Mouse (Mus musculus) forebrain, postnatal 0 days (tissue): ENCODE measurements around the gene Gabrp. TPM values are rescaled to one million over a fixed set of nuclear protein-coding genes. Genes with fewer than 3 reads are reported as not detected.

Experiments
- ATAC-seq: fragments of 200-750 bp; cut with Nextera tagmentation; 2 replicates; pipeline ENCODE4 v1.8.0; 2017; ENCODE audit warnings: mild to moderate bottlenecking, moderate library complexity
- DNase-seq: peaks from one replicate; pipeline ENCODE4 v3.0.0-alpha.2; 2015
- H3K27ac ChIP-seq: fragments of 300-500 bp; sonication (generic); 2 replicates; pipeline ENCODE4 v1.5.1; 2014; ENCODE audit warnings: low read depth, mild to moderate bottlenecking, antibody characterized with exemption, low read length, moderate library complexity, mixed read lengths
- H3K27me3 ChIP-seq: fragments of 300-500 bp; sonication (generic); 2 replicates; pipeline ENCODE4 v1.6.1; 2014; ENCODE audit warnings: mild to moderate bottlenecking, low read length, mixed read lengths; ENCODE audit not compliant: insufficient read depth
- H3K36me3 ChIP-seq: fragments of 300-500 bp; sonication (generic); 2 replicates; pipeline ENCODE4 v1.6.1; 2014; ENCODE audit warnings: mild to moderate bottlenecking, moderate library complexity; ENCODE audit not compliant: insufficient read depth
- H3K4me1 ChIP-seq: fragments of 300-500 bp; sonication (generic); 2 replicates; pipeline ENCODE4 v1.6.1; 2014; ENCODE audit warnings: antibody characterized with exemption; ENCODE audit not compliant: insufficient read depth
- H3K4me2 ChIP-seq: fragments of 300-500 bp; sonication (generic); 2 replicates; pipeline ENCODE4 v1.6.1; 2014; ENCODE audit warnings: low read depth, mild to moderate bottlenecking, moderate library complexity
- H3K4me3 ChIP-seq: fragments of 300-500 bp; sonication (generic); 2 replicates; pipeline ENCODE4 v1.5.1; 2014; ENCODE audit warnings: low read depth, low read length, mixed read lengths
- H3K9ac ChIP-seq: fragments of 300-500 bp; sonication (generic); 2 replicates; pipeline ENCODE4 v1.6.1; 2014; ENCODE audit warnings: mild to moderate bottlenecking
- H3K9me3 ChIP-seq: fragments of 300-500 bp; sonication (generic); 2 replicates; pipeline ENCODE4 v1.6.1; 2016; ENCODE audit warnings: low read length
- CTCF ChIP-seq: sonication (generic); IDR thresholded peaks from 2 replicates; pipeline ENCODE4 v1.5.1; 2016; ENCODE audit warnings: antibody characterized with exemption, control low read depth, low read depth
- WGBS: fragments of 180-500 bp; shearing (Covaris S2); extraction: QIAGEN DNeasy Blood & Tissue Kit; methylation state at CpG from one replicate; pipeline ENCODE4 v1.1.7; 2014; 5-methylcytosine and 5-hydroxymethylcytosine counted together
- polyA plus RNA-seq: library from polyadenylated mRNA; unstranded; fragments of >200 nt; fragmentation: Nextera tagmentation; extraction: Ambion mirVana; gene quantifications from 2 replicates; pipeline ENCODE4 v1.2.1, GENCODE M21; 2015
- total RNA-seq: library from RNA; depleted of rRNA; stranded (reverse); fragments of >200 nt; gene quantifications from 2 replicates; pipeline ENCODE4 v1.2.3, GENCODE M21; 2014; rRNA removed

The Gabrp gene
- total and polyA plus RNA-seq, 2 experiments from 2014 or later = not detected

DNA sequence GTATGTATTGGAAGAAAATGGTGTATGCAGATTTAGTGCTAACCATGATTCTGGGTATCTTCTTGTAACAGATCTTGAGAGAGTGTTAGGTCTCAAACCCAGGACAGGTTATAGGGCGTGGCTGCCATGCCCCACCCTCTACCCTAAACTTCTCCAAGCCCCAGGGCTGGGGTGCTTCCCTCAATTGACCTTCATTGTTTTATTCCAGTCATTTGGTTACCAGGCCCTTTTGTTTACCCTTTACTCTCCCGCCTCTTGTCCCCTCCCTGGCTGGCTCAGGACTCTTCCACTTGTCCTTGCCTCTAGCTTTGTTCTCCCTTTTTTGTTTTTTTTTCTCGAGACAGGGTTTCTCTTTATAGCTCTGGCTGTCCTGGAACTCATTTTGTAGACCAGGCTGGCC lies 45.2 kb downstream of the Gabrp start:
- WGBS = 66% methylated on average over 3 of the region's 3 CpGs
- Histone ChIP-seq H3K27me3 (no peaks in the 10 kb centered on the region), H3K9ac (no peak overlapping the region), H3K36me3 (no peaks in the 10 kb centered on the region), H3K27ac (no peak overlapping the region), H3K4me3 (no peak overlapping the region), H3K4me1 (no peaks in the 10 kb centered on the region), H3K9me3 (no peaks in the 10 kb centered on the region), H3K4me2 (no peak overlapping the region)
- no peak for ATAC-seq
- no peak for TF ChIP-seq CTCF
- no peak for DNase-seq

DNA sequence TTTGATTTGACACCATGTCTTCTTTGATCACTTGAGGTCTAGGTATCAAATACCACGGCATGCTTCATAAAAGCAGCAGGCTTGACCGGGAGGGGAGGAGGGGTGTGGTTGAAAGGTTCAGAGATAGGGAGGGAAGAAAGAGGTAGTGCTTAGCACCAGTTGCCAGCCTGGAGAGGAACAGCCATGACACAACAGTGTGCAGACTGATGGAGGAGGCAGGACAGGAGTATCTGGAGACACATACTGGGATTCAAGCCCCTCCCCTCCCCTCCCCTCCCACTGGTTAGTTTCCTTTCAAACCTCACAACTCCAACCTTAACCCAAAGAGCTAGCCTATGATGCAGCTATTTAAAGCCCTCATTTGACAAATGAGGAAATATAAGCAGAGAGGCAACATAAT lies 49.2 kb downstream of the Gabrp start:
- Histone ChIP-seq H3K9ac (no peak overlapping the region), H3K4me1 (no peaks in the 10 kb centered on the region), H3K27ac (no peak overlapping the region), H3K27me3 (no peaks in the 10 kb centered on the region), H3K4me2 (no peak overlapping the region), H3K4me3 (no peak overlapping the region), H3K36me3 (no peaks in the 10 kb centered on the region), H3K9me3 (no peaks in the 10 kb centered on the region)
- no peak for TF ChIP-seq CTCF
- ATAC-seq (no peak), DNase-seq (no peak)
- 84% methylated on average over 2 of the region's 2 CpGs for WGBS

DNA sequence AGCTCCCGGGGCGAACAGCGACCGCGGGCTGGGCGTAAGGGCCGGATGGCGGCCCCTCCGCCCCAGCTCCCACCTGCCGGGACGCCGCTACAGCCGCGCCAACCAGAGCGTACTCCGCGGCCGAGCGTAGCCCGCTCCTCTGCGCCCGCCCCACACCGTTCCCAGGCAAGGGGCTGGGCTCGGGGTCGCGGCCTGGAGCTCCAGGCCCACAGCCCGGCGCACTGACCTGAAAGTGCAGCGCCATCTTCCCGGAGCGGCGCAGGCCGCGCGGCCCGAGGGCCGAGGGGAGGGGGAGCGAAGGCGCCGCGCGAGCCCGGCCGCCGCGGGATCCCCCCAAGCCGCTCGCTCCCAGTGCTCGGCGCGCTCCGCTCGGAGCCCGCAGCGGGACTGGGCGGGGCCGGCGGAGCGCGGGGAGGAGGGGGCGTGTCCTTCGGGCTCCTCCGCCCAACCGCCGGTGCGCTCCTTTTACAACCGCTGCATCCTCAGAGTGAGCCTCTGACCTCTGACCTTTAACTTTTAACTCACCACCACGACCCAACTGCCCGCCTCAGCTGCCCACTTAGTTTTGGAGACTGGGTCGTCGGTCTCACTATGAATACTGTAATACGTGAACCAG lies 65.3 kb downstream of the Gabrp start, which contains the start of gene Ranbp17:
Ranbp17 (minus strand) TSS at position 371 of the 616 bp plus-strand sequence.
- Histone ChIP-seq H3K9ac (peak within 1 kb of the TSS; percentile 89), H3K4me3 (peak within 1 kb of the TSS; percentile 79), H3K27me3 (no peaks in the 10 kb centered on the region), H3K36me3 (no peaks in the 10 kb centered on the region), H3K4me1 (no peaks in the 10 kb centered on the region), H3K4me2 (peak within 1 kb of the TSS; percentile 77), H3K9me3 (no peaks in the 10 kb centered on the region), H3K27ac (peak within 1 kb of the TSS; percentile 89)
- peak; percentile 80 for ATAC-seq
- no peak for TF ChIP-seq CTCF
- peak; percentile 76 for DNase-seq
- under 1% methylated on average over 51 of the region's 72 CpGs for WGBS

DNA sequence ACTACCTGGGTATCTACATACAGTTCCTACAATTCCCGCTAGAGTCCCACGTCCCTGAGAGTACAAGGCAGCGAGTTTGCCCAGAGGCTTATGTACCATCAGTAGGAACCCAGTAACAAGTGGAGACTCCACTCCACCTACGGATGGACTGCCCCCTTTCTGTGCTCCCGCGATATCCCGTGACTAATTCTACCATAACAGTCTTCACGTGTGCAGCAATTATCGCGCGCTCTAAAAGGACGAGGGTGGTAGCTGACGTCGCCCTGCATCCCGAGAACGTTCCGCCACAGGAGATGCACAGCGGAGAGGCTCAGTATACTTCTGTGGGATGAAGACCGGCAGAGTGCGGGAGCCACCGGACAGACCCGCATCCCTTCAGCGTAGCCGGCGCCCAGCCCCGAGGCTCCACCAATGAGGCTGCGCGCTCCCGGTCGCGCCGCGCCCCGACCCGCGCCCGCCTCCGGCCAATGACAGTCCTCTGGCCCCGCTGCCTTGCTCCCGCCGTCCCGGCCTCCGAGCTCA lies 65.8 kb downstream of the Gabrp start:
- H3K4me3 ChIP-seq = peak overlapping the region; percentile 79
- TF ChIP-seq CTCF = peak; percentile 64
- H3K36me3 ChIP-seq = no peaks in the 10 kb centered on the region
- H3K27me3 ChIP-seq = no peaks in the 10 kb centered on the region
- peak overlapping the region; percentile 77 for H3K4me2 ChIP-seq
- peak; percentile 96 for ATAC-seq
- peak overlapping the region; percentile 89 for H3K9ac ChIP-seq
- no peaks in the 10 kb centered on the region for H3K9me3 ChIP-seq
- peak; percentile 88 for DNase-seq
- H3K4me1 ChIP-seq = no peaks in the 10 kb centered on the region
- H3K27ac ChIP-seq = peak overlapping the region; percentile 89
- WGBS = under 1% methylated on average over 43 of the region's 43 CpGs

DNA sequence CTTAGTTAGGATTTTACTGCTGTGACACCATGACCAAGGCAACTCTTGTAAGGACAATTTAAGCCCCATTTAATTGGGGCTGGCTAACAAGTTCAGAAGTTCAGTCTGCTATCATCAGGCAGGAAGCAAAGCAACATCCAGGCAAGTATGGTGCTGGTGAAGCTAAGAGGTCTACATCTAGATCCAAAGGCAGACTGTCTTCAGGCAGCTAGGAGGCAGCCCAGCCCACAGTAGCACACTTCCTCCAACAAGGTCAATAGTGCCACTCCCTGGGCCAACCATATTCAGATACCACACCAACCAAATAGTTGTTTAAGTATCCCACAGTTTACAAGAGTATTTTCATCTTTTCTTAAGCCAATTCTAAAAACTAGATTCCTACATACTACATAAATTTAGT lies 69.4 kb downstream of the Gabrp start:
- Histone ChIP-seq H3K36me3 (no peaks in the 10 kb centered on the region), H3K27ac (no peak overlapping the region), H3K27me3 (no peaks in the 10 kb centered on the region), H3K4me3 (no peak overlapping the region), H3K9ac (no peak overlapping the region), H3K4me1 (no peaks in the 10 kb centered on the region), H3K9me3 (no peaks in the 10 kb centered on the region), H3K4me2 (no peak overlapping the region)
- no peak for ATAC-seq
- no peak for TF ChIP-seq CTCF
- DNase-seq = no peak

Other genes starting within 250 kb of the Gabrp start
- gene Ranbp17, start 65.2 kb downstream of the Gabrp start, total RNA-seq = 7.7 and 9.1 TPM in 2 replicates
- gene Ranbp17, start 65.2 kb downstream of the Gabrp start, polyA plus RNA-seq = 5.8 and 6.9 TPM in 2 replicates
- gene D130052B06Rik, start 20.3 kb upstream of the Gabrp start, total RNA-seq = not detected in 2 replicates
- not detected in 2 replicates for gene D130052B06Rik, start 20.3 kb upstream of the Gabrp start, polyA plus RNA-seq